Comparison of ENCODE assay signal across 8 mouse cellular contexts in the genomic region with DNA sequence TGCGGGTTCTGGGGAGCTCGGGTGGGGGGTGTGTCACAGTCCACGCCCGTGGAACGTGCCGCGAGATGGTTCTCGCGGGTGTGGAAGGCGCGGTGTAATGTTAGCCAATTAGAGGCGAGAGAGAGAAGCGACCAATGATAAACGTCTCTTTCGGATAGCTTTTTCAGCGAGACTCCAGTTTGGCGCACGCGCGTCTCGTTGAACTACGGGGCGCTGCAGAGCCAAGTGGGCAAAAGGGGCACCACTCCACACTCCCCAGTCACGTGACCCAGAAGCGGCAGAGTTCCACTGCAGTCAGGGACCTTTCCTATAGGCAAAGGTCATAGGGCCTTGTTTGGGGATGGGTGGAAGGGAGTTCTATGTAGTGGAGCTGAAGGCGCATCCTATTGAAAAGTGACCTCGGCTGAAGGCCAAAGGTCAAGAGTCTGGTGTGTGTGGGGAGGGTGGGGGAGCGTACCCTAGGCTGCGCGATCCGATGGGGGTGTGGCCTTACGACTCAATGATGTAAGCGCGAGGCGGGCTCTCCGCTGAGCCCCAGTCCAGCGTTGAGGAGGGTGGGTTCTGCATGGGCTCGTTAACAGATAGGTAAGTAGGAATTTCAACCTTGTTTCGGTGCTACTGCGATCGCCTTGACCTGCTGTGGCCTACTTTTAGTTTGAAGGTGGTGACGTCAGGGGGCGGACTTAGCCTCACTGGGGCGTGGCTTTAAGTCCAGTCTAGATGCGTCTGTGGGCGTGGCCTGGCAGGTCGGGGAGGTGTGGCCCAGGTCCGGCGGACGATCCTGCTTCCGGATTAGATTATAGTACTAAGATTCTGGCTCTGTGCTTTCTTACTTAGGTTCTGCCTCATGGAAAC. TPM values are rescaled to one million over a fixed set of nuclear protein-coding genes. Genes with fewer than 3 reads are reported as not detected.
DNase-seq lines count a peak whose midpoint lies in the region; ATAC-seq lines count a peak whose summit lies in the region.

A gene (plus strand): TSS at position 97 of the 855 bp plus-strand sequence.

- peaks cover 5% of the 10 kb centered on the region for H3K27me3 ChIP-seq in megakaryocyte, embryonic 14.5 days (replicated peaks)

- peaks cover 36% of the 10 kb centered on the region for H3K4me1 ChIP-seq in megakaryocyte, embryonic 14.5 days

- peak; percentile 81 for ATAC-seq in common myeloid progenitor, adult 5-6 weeks (replicated peaks; ENCODE audit: low read depth, poor library complexity, severe bottlenecking)

- peak within 1 kb of the TSS; percentile 93 for H3K4me3 ChIP-seq in megakaryocyte, embryonic 14.5 days (replicated peaks)

- no peaks in the 10 kb centered on the region for H3K9me3 ChIP-seq in megakaryocyte, embryonic 14.5 days

- DNase-seq in ZHBTc4 (ENCODE audit: low read depth, low spot score): peak; percentile 98
- DNase-seq in gastrocnemius, adult 8-10 months (ENCODE audit: low spot score in 2 of 2): peak; percentile 92 to 93
- peak; percentile 85 for DNase-seq in hindlimb bud, embryonic 11.5 days (ENCODE audit: extremely low spot score, low read depth, low spot score)
- peak; percentile 89 to 93 for DNase-seq in left cerebral cortex, adult 8-10 months (ENCODE audit: low spot score in 2 of 2)
- DNase-seq in right cerebral cortex, postnatal 10 days (ENCODE audit: low spot score in 2 of 2): peak; percentile 96 to 97
- peak; percentile 94 for DNase-seq in urinary bladder, postnatal 25 days (ENCODE audit: low spot score)

- peaks cover 37% of the 10 kb centered on the region for H3K36me3 ChIP-seq in megakaryocyte, embryonic 14.5 days (replicated peaks; ENCODE audit: low read length)

RNA-seq across cellular contexts. Expression of the gene that starts here (rescaled TPM):
- 15.2 and 16.9 TPM in 2 replicates for total RNA-seq in common myeloid progenitor, adult 5-6 weeks (2017)
- total RNA-seq in gastrocnemius, adult 8-10 months (2022): 10 to 100 TPM in 3 of 4 experiments, 1 to 10 TPM in 1; 8.9 to 14.2 (median 10.5) TPM
- 10 to 100 TPM; 30.3 to 49.3 (median 39.8) TPM for total RNA-seq in left cerebral cortex, adult 8-10 months (2022)
- polyA plus RNA-seq in megakaryocyte, embryonic 14.5 days (2012; ENCODE audit: insufficient read depth, low replicate concordance): 13.1 and 13.2 TPM in 2 replicates

Comparison
In these comparisons a context has a peak if more than half of its experiments do, and no peak if none do; other contexts are left out.
1. Peak in every context shown above with its lines: DNase-seq, ATAC-seq and H3K4me3 ChIP-seq.